Mouse (Mus musculus): ENCODE results near the gene Tent4b. TPM values are rescaled to one million over a fixed set of nuclear protein-coding genes. Genes with fewer than 3 reads are reported as not detected.

Tent4b gene
- 74.0 TPM for polyA plus RNA-seq (2017; shearing (Covaris generic))

GRCm38 (mm10) chr8:88198945-88199571 is at the start of gene Tent4b:
Tent4b (plus strand) TSS chr8:88199213.

GRCm38 (mm10) chr8:88272231-88273050 is 73.4 kb downstream of the Tent4b start, which contains the start of gene Adcy7:
Adcy7 (plus strand) TSS chr8:88272403.

Other genes with a start within 250 kb of the Tent4b start
- gene Zfp423, start 239.6 kb upstream of the Tent4b start, polyA plus RNA-seq (2017; shearing (Covaris generic)): not detected
- gene Cnep1r1, start 80.4 kb upstream of the Tent4b start, polyA plus RNA-seq (2017; shearing (Covaris generic)): 31.6 TPM
- 41.6 TPM for gene Heatr3, start 61.4 kb upstream of the Tent4b start, polyA plus RNA-seq (2017; shearing (Covaris generic))
- gene Adcy7, start 73.2 kb downstream of the Tent4b start, polyA plus RNA-seq (2017; shearing (Covaris generic)): 119 TPM
- 58.8 TPM for gene Brd7, start 163.0 kb downstream of the Tent4b start, polyA plus RNA-seq (2017; shearing (Covaris generic))